Mouse (Mus musculus) ES-Bruce4 (cell line): Measurements from ENCODE around the gene Mrm3. TPM values are rescaled to one million over a fixed set of nuclear protein-coding genes. Genes with fewer than 3 reads are reported as not detected.

ENCODE experiments used
- H3K27ac ChIP-seq: 2 replicates; pipeline ENCODE4 v1.5.1; 2012; ENCODE audit warnings: low read length, inconsistent platforms; ENCODE audit not compliant: insufficient read depth
- H3K27me3 ChIP-seq: 2 replicates; pipeline ENCODE4 v1.6.1; 2012; ENCODE audit warnings: mild to moderate bottlenecking, low read length, inconsistent platforms; ENCODE audit not compliant: control insufficient read depth, poor library complexity, insufficient read depth, severe bottlenecking
- H3K36me3 ChIP-seq: 2 replicates; pipeline ENCODE4 v1.6.1; 2012; ENCODE audit warnings: inconsistent platforms, mild to moderate bottlenecking, low read length, moderate library complexity; ENCODE audit not compliant: control insufficient read depth, poor library complexity, insufficient read depth, severe bottlenecking
- H3K4me1 ChIP-seq: one replicate; pipeline ENCODE4 v1.8.1; 2011; ENCODE audit warnings: low read length; ENCODE audit not compliant: control insufficient read depth, insufficient read depth
- H3K4me3 ChIP-seq: 2 replicates; pipeline ENCODE4 v1.5.1; 2011; ENCODE audit warnings: low read depth, mild to moderate bottlenecking, low read length
- H3K9ac ChIP-seq: 2 replicates; pipeline ENCODE4 v1.6.1; 2012; ENCODE audit warnings: low read depth, mild to moderate bottlenecking, inconsistent platforms; ENCODE audit not compliant: poor library complexity, severe bottlenecking
- H3K9me3 ChIP-seq: replicated peaks from 2 replicates; pipeline ENCODE4 v1.6.1; 2012; ENCODE audit warnings: mild to moderate bottlenecking, low read length, inconsistent platforms; ENCODE audit not compliant: control insufficient read depth, poor library complexity, insufficient read depth, severe bottlenecking
- CTCF ChIP-seq: IDR thresholded peaks from one replicate; pipeline ENCODE4 v1.8.1; 2011; ENCODE audit warnings: low read depth, low read length
- EP300 ChIP-seq: IDR thresholded peaks from 2 replicates; pipeline ENCODE4 v1.6.1; 2011; ENCODE audit warnings: low read depth, low read length; ENCODE audit not compliant: insufficient read depth
- POLR2A ChIP-seq: IDR thresholded peaks from one replicate; pipeline ENCODE4 v1.8.1; 2011; ENCODE audit warnings: low read length; ENCODE audit not compliant: insufficient read depth
- polyA plus RNA-seq: library from polyadenylated mRNA; stranded (reverse); fragments of >200 nt; gene quantifications from 2 replicates; pipeline ENCODE4 v1.2.4, GENCODE M21; 2011; ENCODE audit warnings: low read depth; ENCODE audit not compliant: missing spikeins, insufficient read depth, insufficient read length

The Mrm3 gene
- polyA plus RNA-seq, 1 experiment = 9.2 TPM

- Histone ChIP-seq H3K4me3 (no peak overlapping the region), H3K27ac (0 out of 2 replicates have a peak overlapping the region, but pooled peaks have one; percentile 87), H3K36me3 (no peaks in the 10 kb centered on the region), H3K9me3 (no peaks in the 10 kb centered on the region), H3K9ac (no peak overlapping the region), H3K4me1 (peaks cover 21% of the 10 kb centered on the region), H3K27me3 (no peaks in the 10 kb centered on the region)
- TF ChIP-seq CTCF (no peak), EP300 (no peak)
Measured at GRCm38 (mm10) chr11:76291960-76292359, 48.4 kb downstream of the Mrm3 start.

GRCm38 (mm10) chr11:76292398-76292797 is 48.9 kb downstream of the Mrm3 start:
- H3K36me3 ChIP-seq = no peaks in the 10 kb centered on the region
- H3K4me1 ChIP-seq = peaks cover 21% of the 10 kb centered on the region
- TF ChIP-seq POLR2A = no peak
- no peak for TF ChIP-seq CTCF
- TF ChIP-seq EP300 = no peak
- peak overlapping the region; percentile 21 for H3K9ac ChIP-seq
- peak overlapping the region; percentile 87; the same call in 1 of the 2 replicates for H3K27ac ChIP-seq
- H3K27me3 ChIP-seq = no peaks in the 10 kb centered on the region
- no peaks in the 10 kb centered on the region for H3K9me3 ChIP-seq
- no peak overlapping the region for H3K4me3 ChIP-seq

- peak overlapping the region; percentile 87 for H3K27ac ChIP-seq
- no peaks in the 10 kb centered on the region for H3K9me3 ChIP-seq
- H3K27me3 ChIP-seq = no peaks in the 10 kb centered on the region
- H3K4me1 ChIP-seq = peaks cover 21% of the 10 kb centered on the region
- H3K4me3 ChIP-seq = no peak overlapping the region
- TF ChIP-seq CTCF (no peak), POLR2A (no peak), EP300 (no peak)
- peak overlapping the region; percentile 21 for H3K9ac ChIP-seq
- no peaks in the 10 kb centered on the region for H3K36me3 ChIP-seq
Measured at GRCm38 (mm10) chr11:76292831-76293230, 49.3 kb downstream of the Mrm3 start.

GRCm38 (mm10) chr11:76294078-76294477 is 50.6 kb downstream of the Mrm3 start:
- Histone ChIP-seq H3K4me1 (peaks cover 10% of the 10 kb centered on the region), H3K36me3 (no peaks in the 10 kb centered on the region)
- TF ChIP-seq POLR2A (no peak), CTCF (no peak), EP300 (no peak; the same call in none of the 2 replicates)

GRCm38 (mm10) chr11:76294836-76295235 is 51.3 kb downstream of the Mrm3 start:
- H3K27me3 ChIP-seq = no peaks in the 10 kb centered on the region
- no peaks in the 10 kb centered on the region for H3K36me3 ChIP-seq
- H3K9me3 ChIP-seq = no peaks in the 10 kb centered on the region
- peak overlapping the region; percentile 87 for H3K27ac ChIP-seq
- H3K9ac ChIP-seq = no peak overlapping the region
- no peak for TF ChIP-seq POLR2A
- TF ChIP-seq CTCF = no peak
- peak; percentile 96 for TF ChIP-seq EP300
- H3K4me1 ChIP-seq = peaks cover 9% of the 10 kb centered on the region
- no peak overlapping the region for H3K4me3 ChIP-seq

More at GRCm38 (mm10) chr11:76294078-76294477, 50.6 kb downstream of the Mrm3 start:
- H3K27me3 ChIP-seq = no peaks in the 10 kb centered on the region
- no peak overlapping the region for H3K4me3 ChIP-seq
- no peak overlapping the region for H3K9ac ChIP-seq
- peak overlapping the region; percentile 87 for H3K27ac ChIP-seq
- no peaks in the 10 kb centered on the region for H3K9me3 ChIP-seq

GRCm38 (mm10) chr11:76297252-76297651 is 53.7 kb downstream of the Mrm3 start:
- H3K27ac ChIP-seq = no peak overlapping the region

More at GRCm38 (mm10) chr11:76297252-76297651, 53.7 kb downstream of the Mrm3 start:
- H3K9me3 ChIP-seq = no peaks in the 10 kb centered on the region
- no peak overlapping the region for H3K4me3 ChIP-seq
- H3K9ac ChIP-seq = no peak overlapping the region
- H3K4me1 ChIP-seq = peaks cover 5% of the 10 kb centered on the region
- no peaks in the 10 kb centered on the region for H3K36me3 ChIP-seq
- H3K27me3 ChIP-seq = no peaks in the 10 kb centered on the region
- no peak for TF ChIP-seq CTCF
- no peak for TF ChIP-seq POLR2A
- TF ChIP-seq EP300 = no peak
